Mouse (Mus musculus) granulocyte monocyte progenitor cell, adult 5-6 weeks (primary cell): ENCODE measurements around the gene Gm4756. TPM values are rescaled to one million over a fixed set of nuclear protein-coding genes. Genes with fewer than 3 reads are reported as not detected.
"Not testable (repeated sequence)": the region's sequence is repeated elsewhere in the genome, so short reads cannot be mapped to it uniquely, and the experiment has no call there.

Source experiments
- ATAC-seq: replicated peaks from 2 replicates; pipeline ENCODE4 v1.8.0; 2016; ENCODE audit warnings: mild to moderate bottlenecking, moderate TSS enrichment, inconsistent platforms; ENCODE audit not compliant: poor library complexity, severe bottlenecking
- total RNA-seq, 2 experiments: library from RNA; stranded (forward) in 1 of 2; stranded (reverse) in 1 of 2; fragments of 200-712, 200-1000 nt in 1 of 2; fragments of >200 nt in 1 of 2; fragmentation: Nextera tagmentation in 1 of 2; gene quantifications; 2 replicates each; pipeline ENCODE4 v1.2.3; 2014 to 2017

Gene Gm4756
- total RNA-seq, 2 experiments from 2014 or later: not detected

GRCm38 (mm10) chr12:72664020-72664734, 14.7 kb upstream of the Gm4756 start:
- ATAC-seq: peak; percentile 2; the same call in 1 of the 2 replicates

DNA sequence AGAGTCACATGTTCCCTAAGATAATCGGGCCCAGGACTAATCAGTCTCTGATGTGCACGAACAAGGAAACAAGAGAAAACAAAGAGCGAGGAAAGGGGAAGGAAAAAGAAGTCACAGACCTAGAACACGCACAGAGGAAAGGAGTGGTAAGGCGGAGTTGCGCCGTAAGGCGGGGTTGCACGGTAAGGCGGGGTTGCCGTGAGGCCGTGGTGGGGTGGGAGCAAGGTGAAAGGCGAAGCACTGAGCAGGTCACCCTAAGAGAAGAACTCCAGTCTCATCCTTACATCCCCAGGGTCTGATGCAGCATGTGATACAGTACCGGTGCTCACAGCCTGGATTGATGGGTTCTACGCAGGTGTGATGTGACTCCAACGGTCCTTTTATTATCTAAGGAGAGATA, 6.3 kb upstream of the Gm4756 start:
- no peak for ATAC-seq

- ATAC-seq: peak; percentile 63
Observed at GRCm38 (mm10) chr12:72654698-72655097, 5.2 kb upstream of the Gm4756 start.

DNA sequence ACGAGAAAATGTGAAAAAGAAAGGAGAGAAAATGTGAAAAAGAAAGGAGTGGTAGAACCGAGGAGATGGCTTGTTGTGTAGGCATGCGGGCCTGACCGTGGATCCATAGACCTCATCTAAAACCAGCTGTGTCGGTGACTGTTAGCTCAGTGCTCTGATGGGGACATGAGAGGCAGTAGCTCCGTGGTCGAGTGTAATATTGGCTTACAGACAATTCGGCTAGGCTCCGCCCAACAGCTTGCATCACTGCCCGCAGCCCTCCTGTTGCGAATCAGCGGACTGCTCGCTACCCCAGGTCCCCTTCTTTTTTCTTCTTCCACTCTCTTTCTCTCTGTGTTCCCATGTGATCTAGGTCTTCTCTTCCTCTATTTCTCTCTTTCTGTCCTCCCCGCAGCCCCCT, 540 bp downstream of the Gm4756 start:
- peak; percentile 50 for ATAC-seq

DNA sequence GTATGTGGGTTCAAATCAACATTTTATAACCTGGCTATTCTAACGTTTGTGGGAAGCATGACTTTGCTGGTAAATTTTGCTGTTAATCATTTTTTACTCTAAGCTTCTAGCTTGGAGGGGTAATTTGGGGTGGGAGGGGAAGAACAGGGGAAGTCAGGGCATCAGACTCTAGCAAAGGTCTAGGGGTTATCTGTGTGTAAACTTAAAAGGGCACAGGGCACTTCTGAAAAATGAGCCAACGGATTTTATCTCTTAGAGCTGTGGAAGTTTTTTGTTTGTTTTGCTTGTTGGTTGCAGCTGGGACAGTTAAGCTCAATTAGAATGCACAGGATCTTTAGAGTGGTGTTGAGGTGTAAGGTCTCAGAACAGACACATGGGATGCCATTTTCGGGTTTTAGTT, 11.4 kb downstream of the Gm4756 start:
- no peak for ATAC-seq

DNA sequence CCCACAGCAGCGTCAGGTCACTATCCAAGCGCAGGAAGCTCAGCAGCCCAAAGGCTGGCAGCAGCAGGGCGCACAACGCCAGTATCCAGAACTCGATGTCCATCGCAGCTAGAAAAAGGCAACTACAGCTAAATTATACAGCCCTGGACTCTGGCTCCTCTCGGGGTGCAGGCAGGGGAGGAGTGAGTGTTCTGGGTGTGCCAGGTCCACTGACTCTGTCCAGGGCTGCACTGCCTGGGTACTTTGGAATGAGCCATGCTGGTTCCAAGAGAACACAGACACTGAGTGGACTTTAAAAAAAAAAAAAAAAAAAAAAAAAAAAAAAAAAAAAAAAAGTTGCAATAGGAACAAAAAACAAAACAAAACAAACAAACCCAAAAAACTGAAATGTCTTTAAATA, 20.7 kb downstream of the Gm4756 start:
- no peak for ATAC-seq

DNA sequence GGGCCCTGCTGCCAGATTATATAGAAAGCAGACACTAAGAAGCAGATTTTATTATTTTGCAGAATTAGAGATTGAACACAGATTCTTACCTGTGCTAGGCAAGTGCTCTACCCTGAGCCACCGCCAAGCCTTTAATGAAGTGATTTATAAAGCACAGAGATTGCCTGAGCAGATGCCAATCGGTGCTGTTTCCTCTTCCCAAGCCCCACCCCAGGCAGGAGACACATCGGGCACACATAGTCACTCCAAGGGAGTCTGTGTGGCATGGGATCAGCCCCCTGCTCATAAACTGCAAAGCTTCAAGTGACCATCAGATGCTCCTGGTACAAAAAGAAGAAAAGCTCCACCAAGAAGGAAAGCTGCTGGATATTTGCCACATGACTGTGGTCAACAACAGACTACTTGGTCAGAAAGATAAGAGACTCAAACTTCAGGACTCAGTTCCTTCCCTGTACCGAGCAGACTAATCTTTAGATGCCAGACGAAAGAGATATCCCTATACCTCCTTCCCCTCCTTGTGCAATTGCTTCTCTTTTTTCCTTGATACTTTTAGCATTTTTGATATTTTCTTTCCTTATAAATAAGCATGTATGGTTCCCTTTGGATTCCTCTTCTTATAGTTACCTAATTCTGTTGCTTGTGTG, 26.5 kb downstream of the Gm4756 start:
- peak; percentile 65 for ATAC-seq

DNA sequence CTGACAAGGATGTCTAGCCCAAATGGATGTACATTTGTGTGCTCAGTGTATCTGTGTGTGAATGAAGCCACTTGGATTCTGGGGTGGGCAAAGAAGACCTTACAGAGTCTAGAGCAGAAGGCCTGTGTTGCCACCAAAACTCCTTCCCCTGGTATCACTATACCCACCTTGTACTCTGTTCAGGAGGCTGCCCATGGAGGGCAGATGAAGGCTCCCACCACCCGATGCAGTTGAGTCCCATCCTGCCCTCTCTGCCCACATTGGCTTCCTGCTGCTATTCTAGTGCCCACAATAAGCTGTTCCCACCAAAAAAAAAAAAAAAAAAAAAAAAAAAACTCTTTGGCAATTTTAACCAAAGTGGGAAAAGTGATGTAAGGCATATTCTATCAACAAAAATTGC, 28.0 kb downstream of the Gm4756 start:
- ATAC-seq: no peak

GRCm38 (mm10) chr12:72620856-72621255, 28.6 kb downstream of the Gm4756 start:
- no peak for ATAC-seq

DNA sequence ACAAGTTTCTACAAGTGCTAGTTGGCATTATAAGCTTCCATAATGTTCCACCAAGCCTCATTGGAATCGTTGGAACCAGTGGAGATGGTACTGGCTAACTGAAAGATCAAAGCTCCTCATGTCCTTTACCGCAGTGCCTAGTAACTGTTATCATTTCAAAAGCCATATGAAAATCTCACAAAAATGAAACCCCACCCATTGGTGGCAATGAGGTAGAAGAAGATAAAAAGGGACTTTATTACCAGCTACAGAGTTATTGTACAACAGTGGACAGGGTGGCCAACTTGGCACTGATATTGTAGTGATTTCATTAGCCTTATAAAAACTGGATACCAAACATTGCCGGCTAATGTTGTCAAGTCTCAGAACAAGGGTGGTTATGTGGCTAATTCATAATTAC, 37.4 kb downstream of the Gm4756 start:
- no peak for ATAC-seq

GRCm38 (mm10) chr12:72598731-72599130, 50.7 kb downstream of the Gm4756 start:
- not testable (repeated sequence) for ATAC-seq

DNA sequence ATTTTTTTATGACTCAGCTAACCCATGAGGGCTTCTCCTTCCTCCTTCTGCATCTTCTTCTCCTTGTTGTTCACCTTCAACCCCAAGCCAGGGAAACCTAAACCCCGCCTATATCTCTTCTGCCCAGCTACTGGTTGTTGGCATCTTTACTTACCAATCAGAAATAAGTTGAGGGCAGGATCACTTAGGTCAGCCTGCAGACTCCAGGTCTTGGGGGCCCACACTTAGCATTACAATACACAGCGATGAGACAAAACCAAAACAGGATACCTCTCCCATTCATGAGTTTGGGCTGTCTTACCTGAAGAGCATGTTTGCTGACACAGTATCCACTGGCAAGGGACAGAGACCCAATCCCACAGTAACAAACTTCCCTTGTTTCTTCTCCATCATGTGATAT, 55.5 kb downstream of the Gm4756 start:
- ATAC-seq: no peak

- no peak for ATAC-seq
Observed at GRCm38 (mm10) chr12:72592991-72593390, 56.5 kb downstream of the Gm4756 start.

GRCm38 (mm10) chr12:72585339-72585738, 64.1 kb downstream of the Gm4756 start:
- ATAC-seq: no peak

- no peak for ATAC-seq
Observed at GRCm38 (mm10) chr12:72583099-72583498, 66.4 kb downstream of the Gm4756 start.

GRCm38 (mm10) chr12:72582021-72582420, 67.4 kb downstream of the Gm4756 start:
- ATAC-seq: no peak

DNA sequence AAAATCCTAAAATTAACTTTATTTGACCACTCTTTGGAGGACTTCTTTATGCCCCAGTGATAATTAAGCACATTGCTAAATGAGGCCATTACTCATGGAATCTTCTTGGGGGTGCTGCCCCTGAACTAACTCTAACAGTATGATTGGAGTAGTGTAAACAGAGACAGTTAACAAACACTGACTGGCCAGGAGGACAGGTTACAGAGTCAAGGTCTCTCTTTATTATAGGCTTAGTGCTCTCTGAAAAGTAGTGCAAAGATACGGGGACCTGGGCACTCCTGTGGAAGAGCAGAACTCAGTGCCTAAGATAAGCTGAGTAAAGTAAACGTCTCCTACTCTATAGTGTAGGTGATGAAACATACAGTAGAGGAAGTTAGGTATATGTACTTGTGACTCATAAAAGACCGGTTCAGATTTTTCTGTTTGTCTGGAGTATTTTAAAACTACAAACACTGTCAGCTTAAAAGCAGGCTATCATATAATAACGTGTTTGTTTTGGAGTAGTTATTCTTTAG, 85.1 kb downstream of the Gm4756 start:
- no peak for ATAC-seq

- ATAC-seq: no peak
Observed at GRCm38 (mm10) chr12:72554347-72554746, 95.1 kb downstream of the Gm4756 start.

DNA sequence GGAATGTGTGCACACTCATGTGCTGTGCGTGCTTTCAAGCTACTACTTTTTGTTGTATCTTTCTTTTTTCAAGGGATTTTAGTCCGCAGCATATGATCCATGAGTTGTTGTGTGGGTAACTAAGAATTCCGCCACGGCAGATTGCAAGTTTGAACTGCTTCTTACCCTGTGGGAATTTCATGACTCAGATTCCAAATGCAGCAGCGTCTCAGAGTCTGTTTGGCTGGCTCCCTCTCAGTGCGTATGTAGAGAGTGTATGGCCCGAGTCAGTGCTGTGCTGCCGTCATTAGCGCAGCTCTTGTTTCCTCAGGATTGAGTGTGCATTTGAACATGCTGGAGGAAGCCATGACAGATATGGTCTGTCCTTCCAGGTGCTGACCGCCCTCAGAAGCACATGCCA, 110.9 kb downstream of the Gm4756 start:
- ATAC-seq: no peak

- ATAC-seq: peak; percentile 99
Observed at GRCm38 (mm10) chr12:72536021-72536597, 113.4 kb downstream of the Gm4756 start, which contains the start of gene Pcnx4. Gene Pcnx4, plus strand, starts transcription at chr12:72536383.

GRCm38 (mm10) chr12:72535599-72535998, 113.9 kb downstream of the Gm4756 start:
- ATAC-seq: no peak
